Mouse (Mus musculus): ENCODE results near the gene Gm49711.
"Not testable (repeated sequence)": the region's sequence is repeated elsewhere in the genome, so short reads cannot be mapped to it uniquely, and the experiment has no call there.

DNA sequence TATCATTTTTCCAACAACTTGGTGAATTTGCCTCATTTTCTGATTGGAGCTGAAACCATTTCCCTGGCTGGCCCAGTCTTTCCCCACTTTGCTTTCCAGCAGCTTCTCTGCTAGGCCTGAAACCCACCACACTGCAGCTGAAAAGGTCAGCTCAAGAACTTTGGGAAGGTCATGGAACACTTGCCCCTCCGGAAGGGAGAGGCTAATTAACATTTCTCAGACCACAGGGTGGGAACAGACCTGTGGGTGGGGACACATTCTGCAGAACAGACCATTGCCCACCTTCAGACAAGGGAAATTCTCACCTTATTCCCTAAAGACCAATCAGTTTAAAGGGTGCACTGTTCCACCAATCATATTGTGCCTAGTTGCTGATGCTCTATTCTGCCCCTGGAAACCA is 155.8 kb downstream of the Gm49711 start:
- TF ChIP-seq POLR2A, CTCF (IDR thresholded peaks at IDR 0.05; ENCODE audit: extremely low read depth, insufficient read depth, low read length): not testable (repeated sequence)

All from cortical plate, adult 2 months (tissue).